Mouse (Mus musculus) embryonic facial prominence, embryonic 10.5 days (tissue): ENCODE results near the gene Gpalpp1. TPM values are rescaled to one million over a fixed set of nuclear protein-coding genes. Genes with fewer than 3 reads are reported as not detected.
A peak's percentile ranks its signal among the peaks of the same experiment; 100 is the strongest.

ENCODE experiments used
- DNase-seq: peaks from one replicate; pipeline ENCODE4 v3.0.0-alpha.2; 2017; ENCODE audit warnings: low spot score
- H3K27ac ChIP-seq: fragments of 300-500 bp; sonication (generic); replicated peaks from 2 replicates; pipeline ENCODE4 v1.5.1; 2016; ENCODE audit warnings: mild to moderate bottlenecking
- H3K27me3 ChIP-seq: fragments of 300-500 bp; sonication (generic); replicated peaks from 2 replicates; pipeline ENCODE4 v1.6.1; 2016; ENCODE audit warnings: low read depth, mild to moderate bottlenecking; ENCODE audit not compliant: poor library complexity, severe bottlenecking
- H3K36me3 ChIP-seq: fragments of 300-500 bp; sonication (generic); replicated peaks from 2 replicates; pipeline ENCODE4 v1.6.1; 2016; ENCODE audit warnings: mild to moderate bottlenecking, moderate library complexity
- H3K4me1 ChIP-seq: fragments of 300-500 bp; sonication (generic); 2 replicates; pipeline ENCODE4 v1.6.1; 2016
- H3K4me3 ChIP-seq: fragments of 300-500 bp; sonication (generic); 2 replicates; pipeline ENCODE4 v1.5.1; 2016; ENCODE audit warnings: mild to moderate bottlenecking, moderate library complexity
- H3K9me3 ChIP-seq: fragments of 300-500 bp; sonication (generic); 2 replicates; pipeline ENCODE4 v1.6.1; 2016; ENCODE audit warnings: mild to moderate bottlenecking
- WGBS: fragments of 180-500 bp; shearing (Covaris S2); methylation state at CpG from one replicate; pipeline ENCODE4 v1.1.7; 2016; 5-methylcytosine and 5-hydroxymethylcytosine counted together
- polyA plus RNA-seq: library from polyadenylated mRNA; unstranded; fragments of >200 nt; fragmentation: Nextera tagmentation; extraction: Ambion mirVana; gene quantifications from 2 replicates; pipeline ENCODE4 v1.2.1, GENCODE M21; 2016

The Gpalpp1 gene
- polyA plus RNA-seq, 1 experiment from 2014 or later, result 16.1 TPM

- H3K36me3 ChIP-seq, result no peaks in the 10 kb centered on the region
- DNase-seq, result no peak
- H3K27ac ChIP-seq, result no peak overlapping the region
- no peaks in the 10 kb centered on the region for H3K9me3 ChIP-seq
- WGBS, result 61% methylated on average over 7 of the region's 7 CpGs
- no peaks in the 10 kb centered on the region for H3K27me3 ChIP-seq
- no peak overlapping the region for H3K4me3 ChIP-seq
- H3K4me1 ChIP-seq, result peaks cover 18% of the 10 kb centered on the region
These were observed 35.3 kb upstream of the Gpalpp1 start for GRCm38 (mm10) chr14:76145868-76146267.

GRCm38 (mm10) chr14:76145248-76145647 is 34.7 kb upstream of the Gpalpp1 start:
- H3K36me3 ChIP-seq, result no peaks in the 10 kb centered on the region
- no peaks in the 10 kb centered on the region for H3K27me3 ChIP-seq
- 82% methylated on average over 1 of the region's 1 CpGs for WGBS

GRCm38 (mm10) chr14:76134975-76135374 is 24.4 kb upstream of the Gpalpp1 start:
- no peak overlapping the region for H3K4me3 ChIP-seq
- H3K27me3 ChIP-seq, result no peaks in the 10 kb centered on the region
- DNase-seq, result no peak
- H3K4me1 ChIP-seq, result no peaks in the 10 kb centered on the region
- H3K36me3 ChIP-seq, result peaks cover 77% of the 10 kb centered on the region
- H3K27ac ChIP-seq, result no peak overlapping the region
- 89% methylated on average over 4 of the region's 4 CpGs for WGBS
- no peaks in the 10 kb centered on the region for H3K9me3 ChIP-seq

More at GRCm38 (mm10) chr14:76145248-76145647, 34.7 kb upstream of the Gpalpp1 start:
- Histone ChIP-seq H3K4me3 (no peak overlapping the region), H3K27ac (no peak overlapping the region), H3K9me3 (no peaks in the 10 kb centered on the region), H3K4me1 (peaks cover 15% of the 10 kb centered on the region)
- DNase-seq, result no peak

GRCm38 (mm10) chr14:76128174-76128573 is 17.6 kb upstream of the Gpalpp1 start:
- WGBS, result 91% methylated on average over 4 of the region's 4 CpGs

GRCm38 (mm10) chr14:76127311-76127710 is 16.8 kb upstream of the Gpalpp1 start:
- no peak for DNase-seq
- no peak overlapping the region for H3K27ac ChIP-seq
- H3K9me3 ChIP-seq, result no peaks in the 10 kb centered on the region
- WGBS, result 90% methylated on average over 3 of the region's 3 CpGs
- H3K4me3 ChIP-seq, result no peak overlapping the region
- H3K36me3 ChIP-seq, result peaks cover 99% of the 10 kb centered on the region
- H3K27me3 ChIP-seq, result no peaks in the 10 kb centered on the region
- no peaks in the 10 kb centered on the region for H3K4me1 ChIP-seq

More at GRCm38 (mm10) chr14:76128174-76128573, 17.6 kb upstream of the Gpalpp1 start:
- DNase-seq, result no peak
- Histone ChIP-seq H3K4me1 (no peaks in the 10 kb centered on the region), H3K4me3 (no peak overlapping the region), H3K27me3 (no peaks in the 10 kb centered on the region), H3K36me3 (peaks cover 99% of the 10 kb centered on the region), H3K27ac (no peak overlapping the region), H3K9me3 (no peaks in the 10 kb centered on the region)

- Histone ChIP-seq H3K27ac (no peak overlapping the region), H3K36me3 (peaks cover 96% of the 10 kb centered on the region), H3K4me1 (no peaks in the 10 kb centered on the region), H3K9me3 (no peaks in the 10 kb centered on the region), H3K27me3 (no peaks in the 10 kb centered on the region), H3K4me3 (no peak overlapping the region)
- no peak for DNase-seq
- WGBS, result 92% methylated on average over 8 of the region's 8 CpGs
These were observed 12.1 kb upstream of the Gpalpp1 start for GRCm38 (mm10) chr14:76122663-76123058.

- 67% methylated on average over 6 of the region's 6 CpGs for WGBS
- DNase-seq, result peak; percentile 50
These were observed 11.5 kb upstream of the Gpalpp1 start for GRCm38 (mm10) chr14:76121901-76122662.

GRCm38 (mm10) chr14:76120472-76120871 is 9.9 kb upstream of the Gpalpp1 start:
- Histone ChIP-seq H3K27ac (no peak overlapping the region), H3K4me3 (no peak overlapping the region), H3K9me3 (no peaks in the 10 kb centered on the region), H3K4me1 (no peaks in the 10 kb centered on the region), H3K27me3 (no peaks in the 10 kb centered on the region), H3K36me3 (peaks cover 96% of the 10 kb centered on the region)
- 92% methylated on average over 4 of the region's 4 CpGs for WGBS
- no peak for DNase-seq

More at GRCm38 (mm10) chr14:76121901-76122662, 11.5 kb upstream of the Gpalpp1 start:
- Histone ChIP-seq H3K36me3 (peaks cover 96% of the 10 kb centered on the region), H3K9me3 (no peaks in the 10 kb centered on the region), H3K27ac (no peak overlapping the region), H3K27me3 (no peaks in the 10 kb centered on the region), H3K4me1 (no peaks in the 10 kb centered on the region), H3K4me3 (no peak overlapping the region)

- WGBS, result 80% methylated on average over 4 of the region's 4 CpGs
- Histone ChIP-seq H3K36me3 (peaks cover 96% of the 10 kb centered on the region), H3K4me3 (no peak overlapping the region), H3K27ac (no peak overlapping the region), H3K9me3 (no peaks in the 10 kb centered on the region), H3K27me3 (no peaks in the 10 kb centered on the region), H3K4me1 (no peaks in the 10 kb centered on the region)
- no peak for DNase-seq
These were observed 8.4 kb upstream of the Gpalpp1 start for GRCm38 (mm10) chr14:76118963-76119362.

GRCm38 (mm10) chr14:76115744-76116143 is 5.2 kb upstream of the Gpalpp1 start:
- Histone ChIP-seq H3K4me3 (no peak overlapping the region), H3K27ac (no peak overlapping the region), H3K4me1 (peaks cover 8% of the 10 kb centered on the region), H3K36me3 (peaks cover 70% of the 10 kb centered on the region), H3K9me3 (no peaks in the 10 kb centered on the region), H3K27me3 (no peaks in the 10 kb centered on the region)
- no peak for DNase-seq
- WGBS, result 92% methylated on average over 5 of the region's 5 CpGs

GRCm38 (mm10) chr14:76099543-76099942 is 11.0 kb downstream of the Gpalpp1 start:
- Histone ChIP-seq H3K36me3 (peaks cover 81% of the 10 kb centered on the region), H3K4me3 (no peak overlapping the region), H3K4me1 (no peaks in the 10 kb centered on the region), H3K27ac (no peak overlapping the region), H3K27me3 (no peaks in the 10 kb centered on the region), H3K9me3 (no peaks in the 10 kb centered on the region)
- no peak for DNase-seq
- WGBS, result 96% methylated on average over 9 of the region's 9 CpGs

- no peak for DNase-seq
- WGBS, result 91% methylated on average over 5 of the region's 5 CpGs
These were observed 12.7 kb downstream of the Gpalpp1 start for GRCm38 (mm10) chr14:76097815-76098214.

GRCm38 (mm10) chr14:76097244-76097643 is 13.3 kb downstream of the Gpalpp1 start:
- WGBS, result 92% methylated on average over 7 of the region's 7 CpGs
- Histone ChIP-seq H3K36me3 (peaks cover 86% of the 10 kb centered on the region), H3K4me3 (no peak overlapping the region), H3K4me1 (no peaks in the 10 kb centered on the region), H3K27ac (no peak overlapping the region), H3K27me3 (no peaks in the 10 kb centered on the region), H3K9me3 (no peaks in the 10 kb centered on the region)
- DNase-seq, result no peak

More at GRCm38 (mm10) chr14:76097815-76098214, 12.7 kb downstream of the Gpalpp1 start:
- Histone ChIP-seq H3K36me3 (peaks cover 85% of the 10 kb centered on the region), H3K4me1 (no peaks in the 10 kb centered on the region), H3K4me3 (no peak overlapping the region), H3K9me3 (no peaks in the 10 kb centered on the region), H3K27me3 (no peaks in the 10 kb centered on the region), H3K27ac (no peak overlapping the region)
